Mouse (Mus musculus) cerebellum, adult 9-11 months (tissue): ENCODE results near the gene Tmcc3.

Experiments used
- DNase-seq: peaks from one replicate; pipeline ENCODE4 v3.0.0; 2022

The Tmcc3 gene

DNA sequence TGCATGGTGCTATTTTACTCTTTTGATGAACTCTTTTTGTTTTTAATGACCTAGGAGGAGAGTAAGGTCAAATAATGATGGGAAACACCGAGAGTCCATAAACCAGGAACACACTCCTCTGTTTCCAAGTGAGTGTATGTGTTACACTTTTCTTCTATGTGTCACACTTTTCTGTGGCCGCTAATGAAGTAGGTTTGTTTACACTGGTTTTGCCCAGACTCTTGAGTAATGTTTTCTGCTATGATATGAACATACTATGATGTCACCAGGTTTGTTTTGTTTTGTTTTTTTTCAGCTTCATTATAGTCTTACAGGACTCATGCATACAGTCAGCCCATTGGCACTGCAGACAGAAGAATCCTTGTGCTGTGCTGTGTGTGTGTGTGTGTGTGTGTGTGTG lies 243.6 kb downstream of the Tmcc3 start:
- DNase-seq, result no peak

- no peak for DNase-seq
Measured at GRCm38 (mm10) chr10:94557428-94558149, 245.8 kb downstream of the Tmcc3 start.

DNA sequence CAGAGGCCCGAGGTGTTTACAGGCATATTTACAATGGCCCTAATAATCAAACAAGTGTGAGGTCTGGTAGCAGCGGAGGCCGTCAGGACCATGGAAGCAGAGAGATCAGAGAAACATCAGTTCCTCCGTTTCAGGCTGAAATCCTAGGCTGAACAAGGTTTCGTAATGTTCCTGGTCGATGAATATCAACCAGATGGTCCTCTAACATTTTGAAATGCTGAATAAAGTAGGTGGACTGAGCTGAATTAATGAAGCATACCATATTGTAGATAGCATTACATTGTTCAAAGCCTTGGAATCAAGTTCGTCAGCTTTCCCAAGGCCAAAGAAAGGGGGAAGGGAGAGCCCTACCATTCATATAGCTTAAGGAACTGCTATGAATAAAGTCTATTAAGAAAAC lies 247.1 kb downstream of the Tmcc3 start:
- DNase-seq, result no peak

DNA sequence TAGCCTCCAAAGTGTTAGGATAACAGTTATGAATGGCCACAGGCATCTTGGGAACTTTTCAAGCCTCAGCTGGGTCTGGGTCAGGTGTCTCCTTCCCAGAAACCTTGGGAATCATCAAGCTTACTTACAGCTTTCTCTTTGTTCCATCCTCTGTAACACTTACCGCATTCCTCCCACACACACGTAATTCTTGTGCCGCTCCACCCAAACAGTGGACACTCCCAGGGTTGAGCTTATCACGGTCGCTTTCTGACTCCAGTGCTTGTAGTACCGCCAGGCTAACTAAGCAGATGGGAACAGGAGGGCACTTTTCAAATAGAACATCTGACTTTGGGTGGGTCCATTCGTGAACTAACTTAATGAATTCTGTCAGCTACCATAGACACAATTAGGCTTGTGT lies 249.6 kb downstream of the Tmcc3 start:
- no peak for DNase-seq

GRCm38 (mm10) chr10:94562188-94562587 lies 250.4 kb downstream of the Tmcc3 start:
- DNase-seq, result no peak

- no peak for DNase-seq
Measured at GRCm38 (mm10) chr10:94562991-94563390, 251.2 kb downstream of the Tmcc3 start.

DNA sequence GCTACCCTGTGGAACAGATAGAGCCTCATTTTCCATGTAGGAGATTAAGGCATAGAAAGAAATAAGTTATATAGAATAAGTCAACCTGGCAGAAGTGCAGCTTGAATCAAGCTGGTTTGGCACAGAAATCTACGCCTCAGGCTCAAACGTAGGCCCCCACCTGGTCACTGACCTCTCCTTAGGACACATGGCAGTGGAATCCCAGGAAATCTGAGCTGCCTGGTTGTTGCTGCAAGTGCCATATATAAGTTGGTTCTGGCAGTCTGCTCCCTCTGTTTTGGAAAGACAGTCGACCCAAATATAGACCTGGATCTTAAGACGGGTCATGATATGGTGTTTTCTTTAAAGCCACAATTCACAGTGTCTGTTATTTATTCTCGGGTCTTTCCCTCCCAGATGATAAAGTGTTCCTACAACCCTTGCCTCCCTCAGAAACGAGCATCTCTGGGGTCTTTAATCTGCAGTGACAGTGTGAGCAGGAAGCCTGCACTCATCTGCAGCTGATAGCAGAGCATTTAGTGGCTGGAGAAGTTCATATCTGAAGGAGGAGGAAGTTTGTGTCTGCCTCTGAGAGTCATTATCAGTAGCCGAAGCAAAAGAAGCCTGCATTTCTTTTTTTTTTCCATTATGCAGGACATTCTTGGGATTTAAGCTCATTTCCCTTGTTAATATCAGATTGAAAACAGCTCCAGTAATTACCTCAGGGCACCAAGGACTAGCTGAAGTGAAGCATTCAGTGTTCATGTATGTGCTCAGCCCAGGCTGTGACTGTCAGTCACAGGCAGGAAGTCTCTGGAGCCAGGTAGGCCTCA lies 253.9 kb downstream of the Tmcc3 start:
- no peak for DNase-seq

- DNase-seq, result no peak
Measured at GRCm38 (mm10) chr10:94566222-94566868, 254.6 kb downstream of the Tmcc3 start.

DNA sequence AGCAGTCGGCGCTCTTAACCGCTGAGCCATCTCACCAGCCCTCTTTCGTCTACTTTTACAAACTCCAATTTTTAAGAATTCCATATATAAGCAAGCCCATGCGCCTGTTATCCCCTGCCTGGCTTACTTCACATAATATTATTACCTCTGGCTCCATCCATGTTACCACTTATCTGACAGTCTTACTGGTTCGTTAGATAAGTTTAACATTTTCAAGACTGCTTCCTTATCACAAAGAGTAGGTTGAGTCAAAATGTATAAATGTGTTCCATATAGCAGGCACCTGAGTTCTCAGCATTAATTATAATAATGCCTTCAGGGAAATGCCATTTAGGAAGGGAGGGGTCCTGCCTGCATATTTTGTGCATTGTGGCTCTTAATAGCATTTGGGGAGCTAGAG lies 255.5 kb downstream of the Tmcc3 start:
- no peak for DNase-seq

DNA sequence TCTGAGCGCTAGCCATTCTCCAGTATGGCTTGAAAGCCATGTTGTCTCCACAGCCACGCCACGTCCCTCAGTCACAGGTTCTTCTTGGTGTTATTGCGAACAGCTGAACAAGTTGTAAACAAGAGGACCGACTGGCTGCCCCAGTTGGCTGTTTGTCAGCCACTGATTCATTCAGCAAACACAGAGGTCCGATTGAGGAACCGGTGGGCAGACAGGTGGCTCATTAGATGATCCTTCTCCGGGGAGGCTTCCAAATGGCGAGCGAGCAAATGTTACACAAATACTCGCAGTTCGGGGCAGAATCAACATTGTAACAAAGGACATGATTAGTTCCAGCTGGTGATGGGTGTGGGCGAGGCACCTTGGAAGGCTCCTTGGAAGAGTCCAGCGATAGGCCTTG lies 256.2 kb downstream of the Tmcc3 start:
- peak; percentile 55 for DNase-seq

DNA sequence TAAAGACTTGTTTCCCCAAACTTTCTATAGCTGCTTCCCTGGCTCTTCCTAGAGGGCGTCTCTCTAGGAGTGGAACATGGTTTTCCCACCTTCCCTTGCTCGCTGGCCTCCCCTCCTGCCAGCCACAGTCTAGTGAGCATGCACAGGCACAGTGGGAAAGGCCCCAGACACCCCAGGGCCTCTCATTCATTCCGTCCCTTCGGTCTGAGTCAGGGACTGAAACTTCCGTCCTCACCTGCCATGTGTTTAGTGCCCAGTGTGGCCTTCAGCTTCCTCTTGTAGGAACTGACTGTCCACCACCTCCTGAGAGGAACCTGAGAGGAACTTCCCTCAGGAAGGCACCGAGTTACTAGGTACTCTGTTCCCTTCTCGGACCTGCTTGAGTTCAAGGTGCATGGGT lies 257.1 kb downstream of the Tmcc3 start:
- DNase-seq, result no peak

- no peak for DNase-seq
Measured at GRCm38 (mm10) chr10:94569731-94570130, 258.0 kb downstream of the Tmcc3 start.

- no peak for DNase-seq
Measured at GRCm38 (mm10) chr10:94571927-94572620, 260.3 kb downstream of the Tmcc3 start.

DNA sequence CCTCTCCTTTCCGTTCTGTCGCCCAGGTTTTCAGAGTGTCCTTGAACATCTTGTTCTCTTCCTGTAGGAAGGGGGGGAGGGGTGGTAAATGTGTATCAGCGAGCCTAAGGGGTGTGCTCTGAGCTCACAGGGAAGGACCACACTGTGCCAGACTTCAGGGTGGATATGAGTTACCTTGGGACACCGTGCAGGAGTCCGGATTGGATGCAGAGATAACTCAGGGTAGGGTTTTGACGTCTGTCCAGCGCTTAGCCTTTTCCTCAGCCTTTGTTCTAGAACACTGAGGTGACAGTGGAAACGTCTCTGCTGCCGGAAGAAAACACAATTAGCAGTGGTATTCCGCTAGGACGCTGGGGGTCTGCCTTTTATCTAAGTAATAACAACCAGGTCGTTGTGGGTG lies 261.0 kb downstream of the Tmcc3 start:
- no peak for DNase-seq

DNA sequence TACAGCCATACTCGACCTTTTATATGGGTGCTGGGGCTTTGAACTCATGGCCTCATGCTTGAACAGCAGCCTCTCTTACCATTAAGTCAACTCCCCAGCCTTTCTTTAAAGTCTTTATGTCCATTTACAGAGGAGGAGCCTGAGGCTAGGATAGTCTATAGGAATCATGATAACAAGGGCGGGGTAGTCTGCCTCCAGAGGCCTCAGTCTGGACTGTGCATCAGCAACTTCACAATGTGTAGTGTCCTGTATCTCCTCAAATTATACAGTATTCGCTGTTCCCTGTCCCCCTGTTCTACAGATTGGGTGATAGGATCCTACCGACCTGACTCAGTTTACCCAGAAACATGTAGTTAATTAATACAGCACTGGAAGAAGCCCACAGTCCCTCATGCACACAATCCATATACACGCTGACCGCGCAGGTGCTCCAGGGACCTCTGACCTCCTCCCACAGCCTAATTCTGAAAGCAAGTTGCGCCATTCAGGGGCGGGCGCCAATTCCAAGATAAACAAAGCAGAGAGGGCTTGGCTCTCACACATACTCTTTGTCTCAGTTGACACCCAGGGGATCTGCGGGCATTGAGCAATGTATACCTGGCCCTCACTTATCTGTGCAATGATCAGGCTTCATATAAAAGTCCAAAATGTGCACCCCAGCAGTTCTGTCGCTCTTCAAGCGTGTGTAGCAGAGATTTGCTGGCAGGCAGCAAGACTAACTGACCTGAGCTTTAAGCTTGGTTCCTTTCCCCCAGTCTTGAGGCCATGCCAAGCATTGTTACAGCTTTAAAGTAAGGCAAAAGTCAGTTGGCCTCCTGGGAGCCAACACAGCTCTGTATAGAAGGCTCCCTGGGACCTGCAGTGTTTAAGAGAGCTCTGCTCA lies 262.9 kb downstream of the Tmcc3 start:
- DNase-seq, result no peak

DNA sequence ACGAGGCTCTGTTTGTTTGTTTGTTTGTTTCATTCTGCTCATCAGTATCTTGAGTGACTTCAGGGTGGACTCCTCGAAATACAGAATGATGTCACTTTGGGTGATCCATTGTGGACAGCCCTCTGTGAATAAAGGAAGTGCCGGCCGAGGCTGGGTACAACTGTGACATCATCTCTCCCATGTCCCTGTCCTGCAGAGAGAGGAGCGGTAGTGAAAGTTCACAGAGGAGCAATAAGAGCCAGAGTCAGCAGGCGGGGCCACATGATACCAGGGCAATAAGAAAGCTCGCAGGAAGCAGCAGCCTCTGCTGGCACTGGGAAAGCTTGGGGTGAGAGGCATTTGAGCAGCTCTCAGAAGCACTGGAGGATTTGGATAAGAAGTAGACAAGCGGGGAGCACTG lies 264.2 kb downstream of the Tmcc3 start:
- no peak for DNase-seq

GRCm38 (mm10) chr10:94578870-94579269 lies 267.1 kb downstream of the Tmcc3 start:
- DNase-seq, result no peak

DNA sequence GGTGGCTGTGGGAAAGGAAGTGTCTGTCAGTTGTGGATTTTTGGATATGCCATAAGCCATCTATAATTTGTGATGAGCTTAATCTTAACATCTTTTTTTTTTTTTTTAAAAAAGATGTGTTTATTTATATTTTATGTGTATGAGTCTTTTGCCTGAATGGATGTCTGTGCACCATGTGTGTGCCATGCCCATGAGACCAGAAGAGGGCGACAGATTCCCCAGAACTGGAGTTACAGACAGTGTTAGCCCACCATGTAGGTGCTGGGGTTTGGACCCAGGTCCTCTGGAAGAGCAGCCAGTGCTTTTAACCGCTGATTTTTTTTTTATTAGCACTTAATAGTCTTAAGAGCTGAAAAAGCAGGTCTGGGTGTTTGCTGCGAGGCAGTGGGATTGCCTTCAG lies 269.6 kb downstream of the Tmcc3 start:
- no peak for DNase-seq

GRCm38 (mm10) chr10:94583714-94584113 lies 272.0 kb downstream of the Tmcc3 start:
- no peak for DNase-seq

GRCm38 (mm10) chr10:94584851-94585359 lies 273.2 kb downstream of the Tmcc3 start:
- DNase-seq, result no peak

GRCm38 (mm10) chr10:94585819-94586218 lies 274.1 kb downstream of the Tmcc3 start:
- DNase-seq, result no peak

DNA sequence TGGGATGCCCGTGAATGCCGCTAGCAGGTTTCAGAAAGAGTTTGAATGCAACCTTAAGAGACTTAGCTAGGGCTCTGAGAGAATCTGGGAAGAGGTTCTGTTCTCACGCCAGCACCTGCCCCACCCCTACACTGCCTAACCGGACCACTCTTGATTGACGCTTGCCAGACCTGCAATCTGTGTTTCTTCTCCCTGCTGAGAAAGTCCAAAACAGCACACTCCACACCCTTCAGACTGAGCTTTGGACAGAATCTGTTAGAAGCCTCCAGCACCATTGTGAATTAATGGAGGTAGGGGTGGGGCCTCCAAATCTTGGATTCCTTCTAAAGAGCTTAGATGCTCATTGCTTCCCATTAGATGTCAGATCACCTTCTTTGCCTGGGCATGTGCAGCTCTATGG lies 277.2 kb downstream of the Tmcc3 start:
- no peak for DNase-seq
